Mouse (Mus musculus) layer of hippocampus, adult 8-10 months (tissue): Measurements from ENCODE around the gene Mif. TPM values are rescaled to one million over a fixed set of nuclear protein-coding genes. Genes with fewer than 3 reads are reported as not detected.

Experiments
- total RNA-seq, 4 experiments: library from RNA; stranded (reverse); gene quantifications; 2 replicates each; pipeline ENCODE4 v1.2.4; 2022

The Mif gene
- total RNA-seq, 4 experiments from 2014 or later = 442 to 478 (median 462) TPM

Other genes with a start within 250 kb of the Mif start
- 1 to 10 TPM; 2.5 to 3.8 (median 3.0) TPM for gene Susd2, start 216.2 kb downstream of the Mif start, total RNA-seq
- gene Cabin1, start 95.9 kb downstream of the Mif start, total RNA-seq = 10 to 100 TPM; 64.2 to 89.7 (median 67.1) TPM
- 10 to 100 TPM; 39.9 to 46.0 (median 44.1) TPM for gene Ddt, start 86.8 kb downstream of the Mif start, total RNA-seq
- not detected for gene Gm20441, start 79.3 kb downstream of the Mif start, total RNA-seq
- 1 to 10 TPM; 2.0 to 7.7 (median 4.3) TPM for gene Gstt3, start 78.8 kb downstream of the Mif start, total RNA-seq
- gene Gstt1, start 61.7 kb downstream of the Mif start, total RNA-seq = 10 to 100 TPM; 10.0 to 15.8 (median 12.8) TPM
- gene Gstt4, start 37.7 kb downstream of the Mif start, total RNA-seq = under 1 TPM in 1 of 4 experiments, not detected in 3; 0.35 TPM
- gene Gstt2, start 22.8 kb downstream of the Mif start, total RNA-seq = 1 to 10 TPM; 5.1 to 6.8 (median 5.7) TPM
- 1 to 10 TPM; 1.3 to 6.8 (median 4.4) TPM for gene Derl3, start 33.2 kb upstream of the Mif start, total RNA-seq
- 10 to 100 TPM; 80.7 to 83.2 (median 82.5) TPM for gene Smarcb1, start 61.4 kb upstream of the Mif start, total RNA-seq
- gene Chchd10, start 72.9 kb upstream of the Mif start, total RNA-seq = 100 to 1,000 TPM; 299 to 345 (median 314) TPM
- 1 to 10 TPM; 1.7 to 2.6 (median 1.8) TPM for gene Mmp11, start 76.3 kb upstream of the Mif start, total RNA-seq
- under 1 TPM in 2 of 4 experiments, not detected in 2; 0.51 to 0.70 TPM for gene Gm867, start 80.4 kb upstream of the Mif start, total RNA-seq
- not detected for gene Vpreb3, start 82.8 kb upstream of the Mif start, total RNA-seq
- gene Gm5134, start 94.3 kb upstream of the Mif start, total RNA-seq = under 1 TPM in 2 of 4 experiments, not detected in 2; 0.17 to 0.20 TPM
- gene Zfp280b, start 172.4 kb upstream of the Mif start, total RNA-seq = 10 to 100 TPM; 13.3 to 18.0 (median 16.6) TPM